Mouse (Mus musculus) bone marrow, adult 2 months (tissue): ENCODE data around the gene Hps6.

ENCODE experiments used
- CTCF ChIP-seq: fragments of 200-500 bp; IDR thresholded peaks from 2 replicates; pipeline ENCODE4 v1.5.1; 2011; ENCODE audit warnings: low read length, control low read depth; ENCODE audit not compliant: control insufficient read depth, insufficient read depth
- POLR2A ChIP-seq: fragments of 200-500 bp; IDR thresholded peaks from 2 replicates; pipeline ENCODE4 v1.6.1; 2011; ENCODE audit warnings: low read depth, mild to moderate bottlenecking, control low read depth, low read length, borderline replicate concordance; ENCODE audit not compliant: control insufficient read depth

GRCm38 (mm10) chr19:46037925-46038850 is 34.9 kb downstream of the Hps6 start:
- TF ChIP-seq CTCF: no peak
- TF ChIP-seq POLR2A: no peak
